Mouse (Mus musculus) layer of hippocampus, postnatal 36 days (tissue): ENCODE results near the gene Psip1. TPM values are rescaled to one million over a fixed set of nuclear protein-coding genes. Genes with fewer than 3 reads are reported as not detected.
"Not testable (repeated sequence)": the region's sequence is repeated elsewhere in the genome, so short reads cannot be mapped to it uniquely, and the experiment has no call there.

Experiments
- DNase-seq, 2 experiments: peaks; one replicate each; pipeline ENCODE4 v3.0.0; 2022
- total RNA-seq, 2 experiments: library from RNA; stranded (reverse); gene quantifications; 2 replicates each; pipeline ENCODE4 v1.2.3; 2021

Gene Psip1
- total RNA-seq = 100 to 1,000 TPM; 210 to 215 TPM

DNA sequence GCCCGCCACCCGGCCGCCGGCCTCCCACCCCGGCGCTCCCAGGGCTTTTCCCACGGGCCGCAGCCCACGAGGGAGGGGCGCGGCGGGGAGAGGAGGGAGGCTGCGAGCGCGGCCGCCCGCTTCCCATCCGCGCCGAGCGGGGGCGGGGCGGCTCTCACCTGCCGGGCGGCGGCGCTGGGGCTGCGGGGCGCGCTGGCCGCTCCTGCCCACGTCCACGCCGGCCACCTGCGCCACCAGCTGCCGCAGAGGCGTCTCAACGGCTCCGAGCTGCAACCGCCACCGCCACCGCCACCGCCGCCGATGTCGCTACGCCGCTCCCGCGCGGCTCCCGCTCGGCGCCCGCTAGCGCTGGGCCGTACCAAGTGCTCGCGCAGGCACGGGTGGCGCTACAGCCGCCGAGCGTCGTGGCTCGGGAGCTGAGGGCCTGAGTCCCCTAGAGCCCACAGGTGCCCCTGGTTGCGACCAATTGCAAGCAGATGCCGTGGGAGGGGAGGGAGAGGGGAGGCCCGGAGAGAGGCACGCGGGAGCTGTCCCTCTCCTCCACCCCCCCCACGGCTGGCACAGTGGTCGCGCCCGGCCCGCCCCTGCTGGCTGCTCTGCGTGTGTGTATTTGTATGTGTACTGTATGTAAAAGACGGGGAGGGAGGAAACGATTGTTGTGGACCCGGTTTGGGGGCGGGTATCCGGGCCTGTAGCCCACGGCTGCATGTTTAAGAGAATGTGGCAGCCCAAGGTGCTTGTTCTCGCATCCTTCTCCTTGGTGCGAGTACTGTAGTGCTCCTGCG lies at the start of gene Psip1:
Gene Psip1, minus strand, starts transcription at position 343 of the 785 bp plus-strand sequence.
- peak; percentile 87 to 92 for DNase-seq

GRCm38 (mm10) chr4:83534024-83534423 lies 47.8 kb upstream of the Psip1 start:
- no peak for DNase-seq

- no peak for DNase-seq
Observed at GRCm38 (mm10) chr4:83533168-83533911, 47.1 kb upstream of the Psip1 start.

DNA sequence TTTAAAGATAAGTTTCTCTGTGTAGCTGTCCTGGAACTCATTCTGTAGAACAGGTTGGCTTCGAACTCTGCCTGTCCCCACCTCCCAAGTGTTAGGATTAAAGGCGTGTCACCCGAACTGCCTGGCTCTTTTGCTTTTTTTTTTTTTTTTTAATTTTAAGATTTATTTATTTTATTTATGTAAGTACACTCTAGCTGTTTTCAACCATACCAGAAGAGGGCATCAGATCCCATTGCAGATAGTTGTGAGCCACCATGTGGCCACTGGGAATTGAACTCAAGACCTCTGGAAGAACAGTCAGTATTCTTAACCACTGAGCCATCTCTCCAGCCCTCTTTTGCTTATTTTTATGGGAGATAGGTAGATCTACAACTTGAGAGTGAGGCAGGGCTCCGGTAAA lies 43.8 kb upstream of the Psip1 start:
- not testable (repeated sequence) for DNase-seq

DNA sequence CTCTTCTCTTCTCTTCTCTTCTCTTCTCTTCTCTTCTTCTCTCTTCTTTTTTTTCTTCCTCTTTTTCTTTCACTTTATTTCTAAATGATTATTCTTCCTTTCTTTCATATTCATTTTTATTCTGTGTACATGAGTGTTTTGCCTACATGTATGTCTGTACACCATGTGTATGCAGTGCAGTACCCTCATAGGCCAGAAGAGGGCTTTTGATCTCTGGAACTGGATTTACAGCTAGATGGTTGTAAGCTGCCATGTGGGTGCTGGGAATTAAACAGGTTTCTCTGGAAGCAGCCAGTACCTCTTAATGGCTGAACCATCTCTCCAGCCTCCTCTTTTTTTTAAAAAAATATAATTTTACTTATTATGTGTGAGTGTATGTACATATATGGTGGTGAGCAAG lies 41.7 kb upstream of the Psip1 start:
- no peak for DNase-seq

DNA sequence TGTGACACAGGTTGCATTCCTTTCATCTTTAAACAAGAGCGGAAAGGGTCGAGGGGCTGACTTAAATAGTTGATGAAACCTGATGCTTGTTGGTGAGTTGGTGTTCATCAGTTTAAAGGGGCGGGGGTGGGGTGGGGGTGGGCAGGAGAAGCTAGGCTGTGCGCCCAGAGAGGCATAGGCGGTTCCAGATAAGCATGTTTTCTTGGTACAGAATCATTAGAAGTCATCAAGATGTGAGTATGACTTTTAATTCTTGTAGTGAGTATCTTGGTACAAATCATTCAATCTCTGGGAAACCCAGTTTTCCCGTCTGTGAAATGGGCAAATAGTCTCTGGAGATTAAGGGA lies 40.7 kb upstream of the Psip1 start:
- no peak for DNase-seq

- no peak for DNase-seq
Observed at GRCm38 (mm10) chr4:83526270-83526987, 40.2 kb upstream of the Psip1 start.

GRCm38 (mm10) chr4:83525690-83526055 lies 39.4 kb upstream of the Psip1 start:
- no peak for DNase-seq

DNA sequence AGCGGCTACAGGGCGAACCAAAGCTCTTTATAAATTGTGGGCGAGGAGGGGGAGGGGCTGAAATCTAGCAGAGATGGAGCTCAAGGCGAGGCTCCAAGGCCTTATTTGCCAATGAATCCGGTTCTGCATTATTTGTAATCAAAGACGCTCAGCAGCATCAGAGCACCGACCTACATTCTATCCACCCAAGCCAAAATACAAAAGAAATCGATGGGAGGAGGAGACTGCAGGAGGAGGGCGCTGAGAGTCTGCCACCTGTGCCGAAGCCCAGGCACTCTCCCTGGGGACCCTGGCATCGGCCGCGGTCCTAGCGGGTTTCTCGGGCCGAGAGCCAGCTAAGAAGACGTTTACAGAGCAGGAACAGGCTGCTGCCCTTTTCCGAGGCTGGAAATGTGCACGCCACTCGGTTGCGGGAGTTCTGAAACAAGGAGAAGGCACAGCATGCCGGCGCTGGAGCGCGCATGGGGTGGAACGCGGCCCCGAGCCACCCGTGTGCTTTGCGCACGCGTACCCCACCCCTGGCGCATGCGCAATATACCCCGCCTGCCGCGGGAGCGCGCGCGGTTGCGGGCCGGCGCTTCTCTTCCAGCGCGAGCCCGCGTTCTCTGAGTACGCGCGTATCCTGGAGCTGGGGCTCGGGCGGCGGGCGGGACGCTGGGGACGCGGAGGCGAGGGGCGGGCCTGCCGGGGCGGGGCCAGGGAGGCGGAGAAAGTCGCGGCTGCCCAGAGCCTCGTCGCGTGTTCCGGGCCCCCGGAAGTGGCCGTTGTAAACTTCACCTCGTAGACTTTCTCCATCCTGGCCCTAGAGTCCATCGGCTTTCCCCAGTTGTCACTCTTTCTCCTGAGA lies 38.8 kb upstream of the Psip1 start, which contains the start of gene Ccdc171:
Gene Ccdc171, plus strand, starts transcription at position 703 of the 847 bp plus-strand sequence.
- peak; percentile 92 to 94 for DNase-seq

- DNase-seq = no peak
Observed at GRCm38 (mm10) chr4:83524456-83524842, 38.2 kb upstream of the Psip1 start.

DNA sequence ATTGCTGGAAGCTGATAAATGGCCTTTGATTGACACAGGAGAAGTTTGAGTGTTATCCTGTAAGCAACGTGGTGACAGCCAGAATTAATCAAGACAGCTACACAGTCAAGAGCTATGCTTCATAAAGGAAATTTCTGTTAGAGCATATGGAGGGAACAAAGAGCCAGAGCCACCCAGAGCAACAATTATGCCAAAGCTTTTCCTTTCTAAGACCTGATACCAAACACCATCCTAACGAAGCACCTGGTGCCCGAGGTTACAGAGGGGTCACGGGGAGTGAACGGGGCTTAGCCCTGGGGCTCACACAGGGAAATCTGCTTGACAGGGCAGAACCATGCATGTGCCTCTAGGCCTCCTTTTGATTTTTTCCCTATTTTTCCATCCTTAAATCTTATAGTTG lies 35.8 kb upstream of the Psip1 start:
- DNase-seq = no peak

GRCm38 (mm10) chr4:83520308-83520707 lies 34.0 kb upstream of the Psip1 start:
- no peak for DNase-seq

GRCm38 (mm10) chr4:83519807-83520206 lies 33.5 kb upstream of the Psip1 start:
- no peak for DNase-seq

GRCm38 (mm10) chr4:83519148-83519547 lies 32.9 kb upstream of the Psip1 start:
- DNase-seq = no peak

DNA sequence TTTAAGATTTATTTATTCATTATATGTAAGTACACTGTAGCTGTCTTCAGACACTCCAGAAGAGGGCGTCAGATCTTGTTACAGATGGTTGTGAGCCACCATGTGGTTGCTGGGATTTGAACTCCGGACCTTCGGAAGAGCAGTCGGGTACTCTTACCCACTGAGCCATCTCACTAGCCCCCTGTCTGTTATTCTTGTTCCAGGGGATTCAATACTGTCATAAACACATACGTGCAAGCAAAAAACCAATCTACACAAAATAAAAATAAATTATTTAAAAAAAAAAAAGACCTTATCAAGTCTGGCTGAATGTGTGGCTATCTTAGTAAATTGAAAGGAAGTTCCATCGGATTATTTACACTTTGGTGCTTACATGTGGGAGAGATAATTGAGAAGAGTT lies 29.9 kb upstream of the Psip1 start:
- not testable (repeated sequence) for DNase-seq

DNA sequence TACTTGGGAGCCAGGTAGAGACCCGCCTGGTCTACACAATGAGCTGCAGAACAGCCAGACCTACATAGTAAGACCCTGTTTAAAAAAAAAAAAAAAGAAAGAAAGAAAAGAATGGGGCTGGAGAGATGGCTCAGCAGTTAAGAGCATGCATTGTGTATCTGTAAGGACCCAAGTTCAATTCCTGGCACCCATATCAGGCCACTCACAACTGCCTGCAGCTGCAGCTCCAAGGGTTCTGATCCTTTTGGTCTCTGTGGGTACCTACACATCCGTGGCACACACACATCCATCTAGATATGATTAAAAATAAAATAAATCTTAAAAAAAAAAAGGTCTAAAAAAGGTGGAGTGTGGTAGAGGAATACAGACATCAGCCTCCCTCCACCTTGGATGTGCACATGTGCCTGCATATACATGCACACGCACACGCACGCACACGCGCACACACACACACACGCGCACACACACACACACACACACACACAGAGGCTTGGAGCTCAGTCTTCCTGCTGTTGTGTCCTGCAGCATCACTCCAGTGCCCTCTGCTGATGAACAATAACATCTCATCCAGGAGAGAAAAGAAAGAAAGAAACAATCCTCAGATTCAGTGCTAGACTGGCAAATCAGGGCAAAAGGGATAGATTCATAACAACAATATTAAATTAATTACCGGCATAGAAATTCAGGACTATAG lies 28.9 kb upstream of the Psip1 start:
- DNase-seq = no peak

DNA sequence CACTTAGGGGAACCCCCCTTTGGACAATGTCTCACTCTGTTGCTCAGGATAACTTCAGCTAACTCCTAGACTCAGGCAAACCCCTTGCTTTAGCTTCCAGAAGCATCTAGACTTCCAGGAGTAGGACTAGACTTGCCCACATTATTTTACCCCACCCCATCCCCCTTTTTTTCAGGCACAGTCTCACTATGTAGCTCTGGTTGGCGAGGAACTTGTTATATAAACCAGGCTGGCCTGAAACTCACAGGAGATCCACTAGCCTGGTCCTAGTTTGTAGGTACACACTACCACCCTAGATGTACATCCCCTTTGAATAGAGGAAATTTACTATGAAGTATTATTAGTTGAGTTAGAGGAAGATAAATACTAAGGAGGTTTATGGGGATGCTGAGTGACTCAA lies 27.9 kb upstream of the Psip1 start:
- no peak for DNase-seq

DNA sequence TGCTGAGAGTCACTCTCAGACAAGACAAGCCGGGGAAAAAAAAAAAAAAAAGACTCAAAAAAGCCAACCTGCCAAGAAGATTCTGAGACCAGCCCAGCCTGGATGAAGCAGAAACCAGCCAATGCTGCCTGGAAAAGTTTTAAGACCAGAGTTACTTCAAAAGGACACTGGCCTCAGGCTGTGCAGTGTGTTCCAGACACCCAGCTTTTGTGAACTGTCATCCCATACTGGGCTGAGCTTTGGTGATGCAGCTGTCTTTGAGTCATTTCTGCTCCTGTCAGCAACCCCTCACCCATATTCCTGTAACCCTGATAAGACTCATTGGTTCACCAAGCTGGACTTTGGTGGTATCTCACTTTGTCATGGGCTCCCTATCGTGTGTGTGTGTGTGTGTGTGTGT lies 26.4 kb upstream of the Psip1 start:
- DNase-seq = no peak

GRCm38 (mm10) chr4:83512217-83512616 lies 26.0 kb upstream of the Psip1 start:
- no peak for DNase-seq

DNA sequence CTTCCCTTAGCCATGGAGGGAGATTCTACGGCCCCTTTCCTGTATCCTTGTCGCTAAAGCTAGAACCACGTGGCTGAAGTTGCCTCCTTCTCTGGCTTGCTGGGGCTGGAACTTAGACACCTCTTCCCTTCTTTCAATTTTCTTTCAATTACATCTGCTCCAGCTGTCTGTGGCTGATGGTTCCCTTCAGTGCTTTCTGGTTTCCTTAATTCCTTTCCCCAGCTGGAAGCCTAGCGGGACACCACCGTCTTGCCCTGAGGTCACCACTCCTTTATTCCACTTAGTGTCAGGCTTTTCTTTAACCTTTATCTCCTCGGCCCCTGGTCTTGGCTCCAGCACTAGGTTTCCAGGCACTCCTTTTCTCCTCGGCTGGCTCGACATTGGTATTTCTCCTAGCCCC lies 24.8 kb upstream of the Psip1 start:
- DNase-seq = no peak

DNA sequence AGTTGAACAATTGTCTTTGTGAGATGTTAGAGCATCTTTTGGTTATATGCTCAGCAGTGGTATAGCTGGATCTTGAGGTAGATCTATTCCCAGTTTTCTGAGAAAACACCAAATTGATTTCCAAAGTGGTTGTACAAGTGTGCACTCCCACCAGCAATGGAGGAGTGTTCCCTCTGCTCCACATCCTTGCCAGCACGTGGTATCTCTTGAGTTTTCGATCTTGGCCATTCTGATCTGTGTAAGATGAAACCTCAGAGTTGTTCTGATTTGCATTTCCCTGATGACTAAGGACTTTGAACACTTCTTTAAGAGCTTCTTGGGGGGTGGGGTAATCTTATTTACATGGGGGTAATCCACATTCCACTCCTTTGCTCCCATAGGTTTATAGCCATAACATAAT lies 23.3 kb upstream of the Psip1 start:
- no peak for DNase-seq

DNA sequence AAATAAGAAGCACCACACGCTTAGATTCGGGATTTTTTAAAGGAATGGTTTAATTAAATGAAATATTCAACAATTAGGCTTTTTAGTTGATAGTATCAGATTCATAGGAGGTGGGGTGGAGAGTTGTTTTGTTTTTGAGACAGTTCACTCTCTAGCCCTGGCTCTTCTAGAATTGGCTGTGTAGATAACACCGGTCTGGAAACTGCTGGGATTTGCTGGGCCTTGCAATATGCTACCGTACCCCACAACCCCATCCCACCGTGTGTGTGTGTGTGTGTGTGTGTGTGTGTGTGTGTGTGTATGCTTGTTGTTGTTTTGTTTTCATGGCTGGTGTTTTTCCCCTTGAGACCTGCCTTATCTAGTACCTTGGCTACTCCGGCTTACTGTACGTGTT lies 14.8 kb upstream of the Psip1 start:
- DNase-seq = no peak
